Mouse (Mus musculus) right cerebral cortex, adult 2 months (tissue): Measurements from ENCODE around the gene Krtap1-4.
A peak's percentile ranks its signal among the peaks of the same experiment; 100 is the strongest.
"Not testable (repeated sequence)": the region's sequence is repeated elsewhere in the genome, so short reads cannot be mapped to it uniquely, and the experiment has no call there.

ENCODE experiments used
- DNase-seq, 2 experiments: peaks; one replicate each; pipeline ENCODE4 v3.0.0; 2021 to 2022; ENCODE audit warnings: low spot score in 2 of 2

Gene Krtap1-4

GRCm38 (mm10) chr11:99583245-99583704, at the start of gene Krtap1-4:
Gene Krtap1-4, minus strand, starts transcription at chr11:99583654.
- DNase-seq, result no peak

GRCm38 (mm10) chr11:99630890-99631289, 47.4 kb upstream of the Krtap1-4 start:
- DNase-seq, result no peak

- no peak for DNase-seq
These were observed 44.7 kb upstream of the Krtap1-4 start, which contains the start of gene Krtap4-1 for GRCm38 (mm10) chr11:99628138-99628537. Gene Krtap4-1, minus strand, starts transcription at chr11:99628238.

GRCm38 (mm10) chr11:99620335-99620734, 36.9 kb upstream of the Krtap1-4 start, which contains the start of gene Gm11562:
Gene Gm11562, minus strand, starts transcription at chr11:99620435.
- DNase-seq, result no peak

GRCm38 (mm10) chr11:99614796-99615363, 31.4 kb upstream of the Krtap1-4 start, which contains the start of gene Krtap2-4:
Gene Krtap2-4, minus strand, starts transcription at chr11:99614846.
- no peak for DNase-seq

GRCm38 (mm10) chr11:99610089-99610488, 26.6 kb upstream of the Krtap1-4 start, which contains the start of gene Gm11937:
Gene Gm11937, minus strand, starts transcription at chr11:99610189.
- not testable (repeated sequence) for DNase-seq

- DNase-seq, result peak; percentile 49 to 50
These were observed 25.7 kb upstream of the Krtap1-4 start for GRCm38 (mm10) chr11:99609126-99609525.

- DNase-seq, result not testable (repeated sequence)
These were observed 19.8 kb upstream of the Krtap1-4 start, which contains the start of gene Gm11938 for GRCm38 (mm10) chr11:99603208-99603607. Gene Gm11938, minus strand, starts transcription at chr11:99603308.

- not testable (repeated sequence) for DNase-seq
These were observed 14.3 kb upstream of the Krtap1-4 start, which contains the start of gene Krtap9-3 for GRCm38 (mm10) chr11:99597742-99598141. Gene Krtap9-3, minus strand, starts transcription at chr11:99598105.

GRCm38 (mm10) chr11:99590981-99591380, 7.5 kb upstream of the Krtap1-4 start, which contains the start of gene Krtap1-3:
Gene Krtap1-3, minus strand, starts transcription at chr11:99591339.
- no peak for DNase-seq

- peak; percentile 17 to 19 for DNase-seq
These were observed 1.6 kb upstream of the Krtap1-4 start for GRCm38 (mm10) chr11:99585096-99585495.

GRCm38 (mm10) chr11:99581564-99581963, 1.9 kb downstream of the Krtap1-4 start:
- peak in 1 of 2 experiments; percentile 25 for DNase-seq

- DNase-seq, result no peak
These were observed 2.4 kb downstream of the Krtap1-4 start for GRCm38 (mm10) chr11:99581051-99581450.

- DNase-seq, result no peak
These were observed 2.8 kb downstream of the Krtap1-4 start, which contains the start of gene Krtap1-5 for GRCm38 (mm10) chr11:99580636-99581035. Gene Krtap1-5, minus strand, starts transcription at chr11:99581016.

- peak; percentile 58 to 63 for DNase-seq
These were observed 9.3 kb downstream of the Krtap1-4 start for GRCm38 (mm10) chr11:99574106-99574505.

GRCm38 (mm10) chr11:99573164-99573563, 10.3 kb downstream of the Krtap1-4 start:
- peak in 1 of 2 experiments; percentile 32 for DNase-seq

GRCm38 (mm10) chr11:99566530-99566929, 16.9 kb downstream of the Krtap1-4 start, which contains the start of gene Krtap3-1:
Gene Krtap3-1, minus strand, starts transcription at chr11:99566630.
- no peak for DNase-seq

GRCm38 (mm10) chr11:99562580-99562979, 20.9 kb downstream of the Krtap1-4 start:
- DNase-seq, result no peak

- no peak for DNase-seq
These were observed 24.1 kb downstream of the Krtap1-4 start, which contains the start of gene Gm11939 for GRCm38 (mm10) chr11:99559366-99559765. Gene Gm11939, minus strand, starts transcription at chr11:99559466.

- DNase-seq, result no peak
These were observed 25.3 kb downstream of the Krtap1-4 start for GRCm38 (mm10) chr11:99557976-99558745.

GRCm38 (mm10) chr11:99556753-99557152, 26.7 kb downstream of the Krtap1-4 start, which contains the start of gene Krtap3-2:
Gene Krtap3-2, minus strand, starts transcription at chr11:99556853.
- DNase-seq, result no peak

- no peak for DNase-seq
These were observed 27.3 kb downstream of the Krtap1-4 start for GRCm38 (mm10) chr11:99556195-99556594.
